In genomic region chr13:36413276-36413675, GRCm38 (mm10) we compare ENCODE assay signal across 20 mouse cellular contexts.
A peak's percentile ranks its signal among the peaks of the same experiment; 100 is the strongest.
DNase-seq lines count a peak whose midpoint lies in the region.
"Had no signal": no experiment of that assay in that cellular context is flagged by ENCODE, and none has a peak within 500 bp of the region (broad histone marks: within the 10 kb centered on the region; RNA-seq: fewer than 3 reads in every experiment).

No protein-coding gene starts in this region.

- 43% methylated on average over 1 of the region's 1 CpGs for WGBS in heart, embryonic 10.5 days

- peak; percentile 67 for DNase-seq in heart, adult 11 months
- DNase-seq in heart, adult 9 months (ENCODE audit: low spot score in 2 of 2), result no peak
- peak; percentile 65 for DNase-seq in heart, embryonic 10.5 days (ENCODE audit: low spot score)
- DNase-seq in heart, postnatal 4 days, result no peak
- DNase-seq in 416B (ENCODE audit: low read depth), result peak; percentile 21
- DNase-seq in thymus, adult 18-20 months, result no peak
- DNase-seq: adrenal gland, adult 2 months; adrenal gland, adult 8-10 months; adrenal gland, postnatal 10 days; adrenal gland, postnatal 14 days; adrenal gland, postnatal 25 days; adrenal gland, postnatal 36 days; B cell, adult 2 months; cerebellum, adult 11 months; cerebellum, adult 11-12 months; cerebellum, adult 18-20 months; cerebellum, adult 2 months had no signal

- no peaks in the 10 kb centered on the region for H3K9me3 ChIP-seq in heart, embryonic 10.5 days
- H3K9me3 ChIP-seq: G1E had no signal

- H3K27ac ChIP-seq in heart, embryonic 10.5 days, result no peak overlapping the region

- H3K4me1 ChIP-seq in heart, embryonic 10.5 days, result peaks cover 18% of the 10 kb centered on the region

- no peaks in the 10 kb centered on the region for H3K36me3 ChIP-seq in heart, embryonic 10.5 days

- no peaks in the 10 kb centered on the region for H3K27me3 ChIP-seq in heart, embryonic 10.5 days (ENCODE audit: insufficient read depth, poor library complexity, severe bottlenecking)
- H3K27me3 ChIP-seq: CH12.LX, Patski had no signal

- no peak overlapping the region for H3K4me3 ChIP-seq in heart, embryonic 10.5 days

Comparison
In these comparisons a context has a peak if more than half of its experiments do, and no peak if none do; other contexts are left out.
1. DNase-seq: peak in heart, adult 11 months (single experiment), heart, embryonic 10.5 days (single experiment) and 416B (single experiment); none in heart, adult 9 months (0 of 2), heart, postnatal 4 days (single experiment) and thymus, adult 18-20 months (0 of 2).